Mouse (Mus musculus): ENCODE results near the gene Trim9.

DNA sequence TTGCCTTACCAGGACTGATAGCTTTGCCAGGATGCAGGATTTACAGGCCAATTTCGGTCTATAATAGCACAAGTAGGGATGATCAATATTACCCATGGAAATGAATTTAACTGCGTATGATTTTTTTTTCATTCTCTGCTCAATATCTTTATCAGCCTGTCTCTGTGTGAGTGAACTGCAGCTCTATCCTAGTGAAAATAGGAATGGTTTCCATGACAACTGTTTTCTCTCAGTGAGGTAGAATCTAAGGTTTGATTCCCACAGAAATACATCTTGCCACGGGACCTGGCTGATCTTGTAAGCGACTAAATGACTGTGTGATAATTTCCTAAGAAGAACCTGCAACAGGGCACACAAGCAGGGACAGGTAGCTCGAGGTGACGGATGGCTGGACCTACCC, 43.4 kb downstream of the Trim9 start:
- TF ChIP-seq CTCF (IDR thresholded peaks at IDR 0.05; ENCODE audit: low read depth, low read length): no peak
- TF ChIP-seq POLR2A (IDR thresholded peaks at IDR 0.05; ENCODE audit: insufficient read depth, low read length): no peak
- no peak for TF ChIP-seq EP300 (IDR thresholded peaks at IDR 0.05; ENCODE audit: insufficient read depth, low read depth, low read length)
